Mouse (Mus musculus): ENCODE data around the gene Nxn. TPM values are rescaled to one million over a fixed set of nuclear protein-coding genes. Genes with fewer than 3 reads are reported as not detected.

Gene Nxn
- polyA plus RNA-seq, 1 experiment = 0.08 TPM

GRCm38 (mm10) chr11:76349833-76350232 is 49.1 kb downstream of the Nxn start:
- Histone ChIP-seq H3K36me3 (ENCODE audit: control insufficient read depth) (no peaks in the 10 kb centered on the region), H3K4me1 (ENCODE audit: control insufficient read depth) (no peaks in the 10 kb centered on the region), H3K4me3 (replicated peaks) (no peak overlapping the region), H3K27me3 (ENCODE audit: control insufficient read depth) (no peaks in the 10 kb centered on the region), H3K9me3 (ENCODE audit: control insufficient read depth, low read length) (no peaks in the 10 kb centered on the region)
- TF ChIP-seq GATA1 (IDR thresholded peaks at IDR 0.05; ENCODE audit: low read length) = no peak
- TF ChIP-seq TAL1 (IDR thresholded peaks at IDR 0.05; ENCODE audit: low read length) = no peak

- Histone ChIP-seq H3K36me3 (ENCODE audit: control insufficient read depth) (no peaks in the 10 kb centered on the region), H3K4me3 (replicated peaks) (no peak overlapping the region), H3K9me3 (ENCODE audit: control insufficient read depth, low read length) (no peaks in the 10 kb centered on the region), H3K4me1 (ENCODE audit: control insufficient read depth) (no peaks in the 10 kb centered on the region), H3K27me3 (ENCODE audit: control insufficient read depth) (no peaks in the 10 kb centered on the region)
- TF ChIP-seq TAL1 (IDR thresholded peaks at IDR 0.05; ENCODE audit: low read length) (no peak), GATA1 (IDR thresholded peaks at IDR 0.05; ENCODE audit: low read length) (no peak)
These were observed 51.4 kb downstream of the Nxn start for GRCm38 (mm10) chr11:76347589-76347988.

- TF ChIP-seq GATA1 (IDR thresholded peaks at IDR 0.05; ENCODE audit: low read length) (no peak), TAL1 (IDR thresholded peaks at IDR 0.05; ENCODE audit: low read length) (no peak)
- Histone ChIP-seq H3K4me1 (ENCODE audit: control insufficient read depth) (no peaks in the 10 kb centered on the region), H3K9me3 (ENCODE audit: control insufficient read depth, low read length) (no peaks in the 10 kb centered on the region), H3K27me3 (ENCODE audit: control insufficient read depth) (no peaks in the 10 kb centered on the region), H3K4me3 (replicated peaks) (no peak overlapping the region), H3K36me3 (ENCODE audit: control insufficient read depth) (no peaks in the 10 kb centered on the region)
These were observed 55.9 kb downstream of the Nxn start for GRCm38 (mm10) chr11:76343031-76343430.

GRCm38 (mm10) chr11:76341884-76342645 is 56.9 kb downstream of the Nxn start:
- H3K36me3 ChIP-seq (ENCODE audit: control insufficient read depth) = no peaks in the 10 kb centered on the region
- no peaks in the 10 kb centered on the region for H3K4me1 ChIP-seq (ENCODE audit: control insufficient read depth)
- no peaks in the 10 kb centered on the region for H3K27me3 ChIP-seq (ENCODE audit: control insufficient read depth)
- no peak for TF ChIP-seq GATA1 (IDR thresholded peaks at IDR 0.05; ENCODE audit: low read length)
- no peak for TF ChIP-seq TAL1 (IDR thresholded peaks at IDR 0.05; ENCODE audit: low read length)
- no peaks in the 10 kb centered on the region for H3K9me3 ChIP-seq (ENCODE audit: control insufficient read depth, low read length)
- H3K4me3 ChIP-seq (replicated peaks) = no peak overlapping the region

GRCm38 (mm10) chr11:76341163-76341562 is 57.8 kb downstream of the Nxn start:
- H3K36me3 ChIP-seq (ENCODE audit: control insufficient read depth) = no peaks in the 10 kb centered on the region
- H3K27me3 ChIP-seq (ENCODE audit: control insufficient read depth) = no peaks in the 10 kb centered on the region
- H3K4me3 ChIP-seq (replicated peaks) = no peak overlapping the region
- no peak for TF ChIP-seq TAL1 (IDR thresholded peaks at IDR 0.05; ENCODE audit: low read length)
- TF ChIP-seq GATA1 (IDR thresholded peaks at IDR 0.05; ENCODE audit: low read length) = no peak
- no peaks in the 10 kb centered on the region for H3K4me1 ChIP-seq (ENCODE audit: control insufficient read depth)
- H3K9me3 ChIP-seq (ENCODE audit: control insufficient read depth, low read length) = no peaks in the 10 kb centered on the region

GRCm38 (mm10) chr11:76339830-76340229 is 59.1 kb downstream of the Nxn start:
- no peak for TF ChIP-seq GATA1 (IDR thresholded peaks at IDR 0.05; ENCODE audit: low read length)
- no peaks in the 10 kb centered on the region for H3K36me3 ChIP-seq (ENCODE audit: control insufficient read depth)
- no peaks in the 10 kb centered on the region for H3K9me3 ChIP-seq (ENCODE audit: control insufficient read depth, low read length)
- H3K27me3 ChIP-seq (ENCODE audit: control insufficient read depth) = no peaks in the 10 kb centered on the region
- no peaks in the 10 kb centered on the region for H3K4me1 ChIP-seq (ENCODE audit: control insufficient read depth)
- no peak overlapping the region for H3K4me3 ChIP-seq (replicated peaks)

- no peaks in the 10 kb centered on the region for H3K4me1 ChIP-seq (ENCODE audit: control insufficient read depth)
These were observed 59.8 kb downstream of the Nxn start for GRCm38 (mm10) chr11:76339141-76339540.

GRCm38 (mm10) chr11:76338656-76339055 is 60.3 kb downstream of the Nxn start:
- no peaks in the 10 kb centered on the region for H3K4me1 ChIP-seq (ENCODE audit: control insufficient read depth)
- no peak overlapping the region for H3K4me3 ChIP-seq (replicated peaks)
- TF ChIP-seq GATA1 (IDR thresholded peaks at IDR 0.05; ENCODE audit: low read length) = no peak
- no peak for TF ChIP-seq TAL1 (IDR thresholded peaks at IDR 0.05; ENCODE audit: low read length)
- no peaks in the 10 kb centered on the region for H3K36me3 ChIP-seq (ENCODE audit: control insufficient read depth)
- H3K27me3 ChIP-seq (ENCODE audit: control insufficient read depth) = no peaks in the 10 kb centered on the region
- H3K9me3 ChIP-seq (ENCODE audit: control insufficient read depth, low read length) = no peaks in the 10 kb centered on the region

More at GRCm38 (mm10) chr11:76339141-76339540, 59.8 kb downstream of the Nxn start:
- Histone ChIP-seq H3K27me3 (ENCODE audit: control insufficient read depth) (no peaks in the 10 kb centered on the region), H3K4me3 (replicated peaks) (no peak overlapping the region), H3K9me3 (ENCODE audit: control insufficient read depth, low read length) (no peaks in the 10 kb centered on the region), H3K36me3 (ENCODE audit: control insufficient read depth) (no peaks in the 10 kb centered on the region)
- no peak for TF ChIP-seq TAL1 (IDR thresholded peaks at IDR 0.05; ENCODE audit: low read length)
- no peak for TF ChIP-seq GATA1 (IDR thresholded peaks at IDR 0.05; ENCODE audit: low read length)

- Histone ChIP-seq H3K4me3 (replicated peaks) (no peak overlapping the region), H3K36me3 (ENCODE audit: control insufficient read depth) (no peaks in the 10 kb centered on the region), H3K4me1 (ENCODE audit: control insufficient read depth) (no peaks in the 10 kb centered on the region), H3K27me3 (ENCODE audit: control insufficient read depth) (no peaks in the 10 kb centered on the region), H3K9me3 (ENCODE audit: control insufficient read depth, low read length) (no peaks in the 10 kb centered on the region)
- TF ChIP-seq GATA1 (IDR thresholded peaks at IDR 0.05; ENCODE audit: low read length) (no peak), TAL1 (IDR thresholded peaks at IDR 0.05; ENCODE audit: low read length) (no peak)
These were observed 61.2 kb downstream of the Nxn start for GRCm38 (mm10) chr11:76337764-76338163.

- TF ChIP-seq GATA1 (IDR thresholded peaks at IDR 0.05; ENCODE audit: low read length) = no peak
- no peak for TF ChIP-seq TAL1 (IDR thresholded peaks at IDR 0.05; ENCODE audit: low read length)
- no peaks in the 10 kb centered on the region for H3K9me3 ChIP-seq (ENCODE audit: control insufficient read depth, low read length)
- no peaks in the 10 kb centered on the region for H3K27me3 ChIP-seq (ENCODE audit: control insufficient read depth)
- no peak overlapping the region for H3K4me3 ChIP-seq (replicated peaks)
- no peaks in the 10 kb centered on the region for H3K4me1 ChIP-seq (ENCODE audit: control insufficient read depth)
- H3K36me3 ChIP-seq (ENCODE audit: control insufficient read depth) = no peaks in the 10 kb centered on the region
These were observed 61.7 kb downstream of the Nxn start for GRCm38 (mm10) chr11:76337236-76337635.
